Mouse (Mus musculus): ENCODE measurements around the gene Fyn. TPM values are rescaled to one million over a fixed set of nuclear protein-coding genes. Genes with fewer than 3 reads are reported as not detected.

Fyn gene
- polyA plus RNA-seq, 1 experiment from 2014 or later = 20.2 TPM

- H3K4me3 ChIP-seq (replicated peaks; ENCODE audit: low read length) = no peak overlapping the region
- no peak for ATAC-seq (ENCODE audit: insufficient read depth, low FRiP score)
- no peaks in the 10 kb centered on the region; the same call in 1 of the 2 replicates for H3K36me3 ChIP-seq (ENCODE audit: control insufficient read depth, insufficient read depth, low read length)
- no peak overlapping the region for H3K4me2 ChIP-seq (ENCODE audit: low read depth, low read length)
- no peaks in the 10 kb centered on the region for H3K9me3 ChIP-seq (replicated peaks; ENCODE audit: control insufficient read depth, low read length)
- H3K9ac ChIP-seq (ENCODE audit: low read length) = no peak overlapping the region
- WGBS = 69% methylated on average over 12 of the region's 12 CpGs
- 0 out of 2 replicates have a peak overlapping the region, but pooled peaks have one; percentile 3 for H3K27ac ChIP-seq (ENCODE audit: low read length)
- peaks cover 18% of the 10 kb centered on the region; the same call in 1 of the 2 replicates for H3K4me1 ChIP-seq (ENCODE audit: control insufficient read depth, insufficient read depth, low read length)
- H3K27me3 ChIP-seq (ENCODE audit: control insufficient read depth, insufficient read depth, low read length) = no peaks in the 10 kb centered on the region
Measured at GRCm38 (mm10) chr10:39566901-39567300, 198.2 kb downstream of the Fyn start.

- peak overlapping the region; percentile 56; the same call in 1 of the 2 replicates for H3K27ac ChIP-seq (ENCODE audit: low read length)
- ATAC-seq (ENCODE audit: insufficient read depth, low FRiP score) = no peak
Measured at GRCm38 (mm10) chr10:39568991-39569390, 200.3 kb downstream of the Fyn start.

GRCm38 (mm10) chr10:39571011-39571410, 202.4 kb downstream of the Fyn start:
- 25% methylated on average over 7 of the region's 7 CpGs for WGBS
- H3K27ac ChIP-seq (ENCODE audit: low read length) = peak overlapping the region; percentile 7; the same call in 1 of the 2 replicates
- H3K27me3 ChIP-seq (ENCODE audit: control insufficient read depth, insufficient read depth, low read length) = no peaks in the 10 kb centered on the region

More at GRCm38 (mm10) chr10:39568991-39569390, 200.3 kb downstream of the Fyn start:
- no peak overlapping the region for H3K9ac ChIP-seq (ENCODE audit: low read length)
- WGBS = 55% methylated on average over 4 of the region's 4 CpGs
- H3K4me1 ChIP-seq (ENCODE audit: control insufficient read depth, insufficient read depth, low read length) = peaks cover 26% of the 10 kb centered on the region
- H3K27me3 ChIP-seq (ENCODE audit: control insufficient read depth, insufficient read depth, low read length) = no peaks in the 10 kb centered on the region
- no peak overlapping the region for H3K4me3 ChIP-seq (replicated peaks; ENCODE audit: low read length)
- H3K4me2 ChIP-seq (ENCODE audit: low read depth, low read length) = no peak overlapping the region
- H3K9me3 ChIP-seq (replicated peaks; ENCODE audit: control insufficient read depth, low read length) = no peaks in the 10 kb centered on the region
- H3K36me3 ChIP-seq (ENCODE audit: control insufficient read depth, insufficient read depth, low read length) = no peaks in the 10 kb centered on the region; the same call in 1 of the 2 replicates

DNA sequence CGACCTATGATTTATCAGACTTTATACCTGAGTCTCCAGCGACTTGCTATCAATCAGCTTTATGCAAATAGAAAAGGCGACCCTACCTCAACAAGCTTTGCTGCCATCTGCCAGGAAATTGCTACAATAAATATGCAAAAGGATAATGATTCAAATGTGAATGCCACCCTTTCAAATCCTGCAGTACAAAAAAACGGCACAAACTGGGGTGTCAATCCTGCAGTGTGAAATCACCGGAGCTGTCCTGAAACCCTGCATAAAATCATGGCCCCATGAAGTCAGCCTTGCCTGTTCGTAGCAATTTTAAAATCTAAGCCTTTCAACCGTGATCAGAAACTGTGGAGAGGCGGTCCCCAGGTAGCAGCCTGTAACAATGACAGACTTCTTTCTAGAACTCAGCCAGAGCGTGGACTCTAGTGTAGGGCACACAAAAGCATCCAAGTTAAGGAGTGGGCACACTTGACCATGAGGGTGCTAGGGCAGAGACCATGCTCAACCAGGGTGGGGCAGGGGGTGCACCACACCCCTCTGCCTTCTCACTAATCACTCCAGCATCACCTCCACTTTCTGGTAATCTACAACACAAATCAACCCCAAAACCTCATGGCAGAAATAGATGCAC, 203.5 kb downstream of the Fyn start:
- H3K27me3 ChIP-seq (ENCODE audit: control insufficient read depth, insufficient read depth, low read length) = no peaks in the 10 kb centered on the region
- H3K9ac ChIP-seq (ENCODE audit: low read length) = no peak overlapping the region
- no peak overlapping the region for H3K4me2 ChIP-seq (ENCODE audit: low read depth, low read length)
- ATAC-seq (ENCODE audit: insufficient read depth, low FRiP score) = no peak
- WGBS = 59% methylated on average over 9 of the region's 9 CpGs
- no peaks in the 10 kb centered on the region for H3K36me3 ChIP-seq (ENCODE audit: control insufficient read depth, insufficient read depth, low read length)
- peaks cover 26% of the 10 kb centered on the region for H3K4me1 ChIP-seq (ENCODE audit: control insufficient read depth, insufficient read depth, low read length)
- H3K27ac ChIP-seq (ENCODE audit: low read length) = peak overlapping the region; percentile 32; the same call in 1 of the 2 replicates
- H3K9me3 ChIP-seq (replicated peaks; ENCODE audit: control insufficient read depth, low read length) = no peaks in the 10 kb centered on the region
- no peak overlapping the region for H3K4me3 ChIP-seq (replicated peaks; ENCODE audit: low read length)

More at GRCm38 (mm10) chr10:39571011-39571410, 202.4 kb downstream of the Fyn start:
- Histone ChIP-seq H3K4me1 (ENCODE audit: control insufficient read depth, insufficient read depth, low read length) (peaks cover 26% of the 10 kb centered on the region), H3K9me3 (replicated peaks; ENCODE audit: control insufficient read depth, low read length) (no peaks in the 10 kb centered on the region), H3K4me3 (replicated peaks; ENCODE audit: low read length) (no peak overlapping the region), H3K9ac (ENCODE audit: low read length) (no peak overlapping the region), H3K4me2 (ENCODE audit: low read depth, low read length) (no peak overlapping the region), H3K36me3 (ENCODE audit: control insufficient read depth, insufficient read depth, low read length) (no peaks in the 10 kb centered on the region)
- ATAC-seq (ENCODE audit: insufficient read depth, low FRiP score) = no peak

- ATAC-seq (ENCODE audit: insufficient read depth, low FRiP score) = peak; percentile 41; the same call in 1 of the 2 replicates
- peak overlapping the region; percentile 32; the same call in 1 of the 2 replicates for H3K27ac ChIP-seq (ENCODE audit: low read length)
- no peak overlapping the region for H3K4me3 ChIP-seq (replicated peaks; ENCODE audit: low read length)
- peaks cover 26% of the 10 kb centered on the region for H3K4me1 ChIP-seq (ENCODE audit: control insufficient read depth, insufficient read depth, low read length)
- H3K4me2 ChIP-seq (ENCODE audit: low read depth, low read length) = no peak overlapping the region
- WGBS = 28% methylated on average over 6 of the region's 6 CpGs
- H3K27me3 ChIP-seq (ENCODE audit: control insufficient read depth, insufficient read depth, low read length) = no peaks in the 10 kb centered on the region
- no peaks in the 10 kb centered on the region for H3K36me3 ChIP-seq (ENCODE audit: control insufficient read depth, insufficient read depth, low read length)
- H3K9ac ChIP-seq (ENCODE audit: low read length) = no peak overlapping the region
- no peaks in the 10 kb centered on the region for H3K9me3 ChIP-seq (replicated peaks; ENCODE audit: control insufficient read depth, low read length)
Measured at GRCm38 (mm10) chr10:39572672-39573051, 204.0 kb downstream of the Fyn start.

GRCm38 (mm10) chr10:39576466-39576865, 207.8 kb downstream of the Fyn start:
- Histone ChIP-seq H3K9ac (ENCODE audit: low read length) (no peak overlapping the region), H3K27ac (ENCODE audit: low read length) (no peak overlapping the region), H3K4me1 (ENCODE audit: control insufficient read depth, insufficient read depth, low read length) (peaks cover 14% of the 10 kb centered on the region), H3K36me3 (ENCODE audit: control insufficient read depth, insufficient read depth, low read length) (no peaks in the 10 kb centered on the region), H3K4me2 (ENCODE audit: low read depth, low read length) (no peak overlapping the region), H3K4me3 (replicated peaks; ENCODE audit: low read length) (no peak overlapping the region), H3K9me3 (replicated peaks; ENCODE audit: control insufficient read depth, low read length) (no peaks in the 10 kb centered on the region), H3K27me3 (ENCODE audit: control insufficient read depth, insufficient read depth, low read length) (no peaks in the 10 kb centered on the region)
- WGBS = 86% methylated on average over 6 of the region's 6 CpGs
- ATAC-seq (ENCODE audit: insufficient read depth, low FRiP score) = no peak

DNA sequence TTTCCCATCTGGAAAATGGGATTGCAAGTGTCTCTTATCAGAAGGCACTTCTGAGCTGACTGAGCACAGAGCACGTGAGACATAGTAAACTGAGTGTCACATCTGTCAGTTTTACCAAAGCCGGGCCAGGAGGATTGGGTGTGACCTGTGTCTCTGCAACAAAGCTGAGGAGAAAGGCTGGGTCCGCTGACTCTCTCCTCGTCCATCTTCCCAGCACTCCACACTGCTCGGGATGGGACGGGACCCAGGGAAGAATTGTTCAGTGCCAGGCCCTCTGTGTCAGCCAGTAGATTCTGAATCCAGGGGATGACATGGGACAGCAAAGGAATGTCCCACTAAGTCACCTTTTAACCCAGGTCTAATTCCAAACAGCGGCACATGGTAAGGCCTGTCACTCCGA, 211.8 kb downstream of the Fyn start:
- H3K4me3 ChIP-seq (replicated peaks; ENCODE audit: low read length) = no peak overlapping the region
- H3K27ac ChIP-seq (ENCODE audit: low read length) = no peak overlapping the region
- no peak for ATAC-seq (ENCODE audit: insufficient read depth, low FRiP score)
- no peaks in the 10 kb centered on the region for H3K9me3 ChIP-seq (replicated peaks; ENCODE audit: control insufficient read depth, low read length)
- H3K4me2 ChIP-seq (ENCODE audit: low read depth, low read length) = no peak overlapping the region
- 0 out of 2 replicates have a peak, but pooled peaks cover 2% of the 10 kb centered on the region for H3K4me1 ChIP-seq (ENCODE audit: control insufficient read depth, insufficient read depth, low read length)
- 73% methylated on average over 8 of the region's 8 CpGs for WGBS
- H3K9ac ChIP-seq (ENCODE audit: low read length) = no peak overlapping the region
- H3K27me3 ChIP-seq (ENCODE audit: control insufficient read depth, insufficient read depth, low read length) = no peaks in the 10 kb centered on the region
- no peaks in the 10 kb centered on the region for H3K36me3 ChIP-seq (ENCODE audit: control insufficient read depth, insufficient read depth, low read length)

DNA sequence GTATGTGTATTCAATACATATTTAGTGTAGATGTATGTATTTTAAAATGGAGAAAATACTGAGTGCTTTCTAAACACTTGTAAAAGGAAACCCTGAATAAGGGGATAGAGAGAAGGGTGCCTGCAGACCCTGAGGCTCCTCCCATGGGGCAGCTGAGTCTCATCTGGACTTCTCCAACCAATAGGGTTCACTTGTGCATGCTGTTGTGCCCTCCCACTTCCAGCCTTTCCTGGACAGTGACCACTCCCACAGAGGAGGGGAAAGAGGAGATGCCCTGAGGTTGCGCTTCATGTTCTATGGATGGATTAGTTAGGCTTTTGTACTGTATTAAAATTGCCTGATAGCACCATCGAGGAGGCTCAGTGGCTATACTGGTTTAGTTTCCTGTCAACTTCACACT, 213.7 kb downstream of the Fyn start:
- H3K4me2 ChIP-seq (ENCODE audit: low read depth, low read length) = no peak overlapping the region
- 62% methylated on average over 2 of the region's 2 CpGs for WGBS
- no peak for ATAC-seq (ENCODE audit: insufficient read depth, low FRiP score)
- no peak overlapping the region for H3K27ac ChIP-seq (ENCODE audit: low read length)
- H3K36me3 ChIP-seq (ENCODE audit: control insufficient read depth, insufficient read depth, low read length) = no peaks in the 10 kb centered on the region
- H3K27me3 ChIP-seq (ENCODE audit: control insufficient read depth, insufficient read depth, low read length) = no peaks in the 10 kb centered on the region
- H3K9me3 ChIP-seq (replicated peaks; ENCODE audit: control insufficient read depth, low read length) = no peaks in the 10 kb centered on the region
- no peak overlapping the region for H3K9ac ChIP-seq (ENCODE audit: low read length)
- H3K4me3 ChIP-seq (replicated peaks; ENCODE audit: low read length) = no peak overlapping the region
- H3K4me1 ChIP-seq (ENCODE audit: control insufficient read depth, insufficient read depth, low read length) = peaks cover 9% of the 10 kb centered on the region; the same call in 1 of the 2 replicates

GRCm38 (mm10) chr10:39583718-39584117, 215.1 kb downstream of the Fyn start:
- Histone ChIP-seq H3K4me1 (ENCODE audit: control insufficient read depth, insufficient read depth, low read length) (peaks cover 16% of the 10 kb centered on the region; the same call in 1 of the 2 replicates), H3K27ac (ENCODE audit: low read length) (no peak overlapping the region), H3K36me3 (ENCODE audit: control insufficient read depth, insufficient read depth, low read length) (no peaks in the 10 kb centered on the region), H3K4me3 (replicated peaks; ENCODE audit: low read length) (no peak overlapping the region), H3K9me3 (replicated peaks; ENCODE audit: control insufficient read depth, low read length) (no peaks in the 10 kb centered on the region), H3K27me3 (ENCODE audit: control insufficient read depth, insufficient read depth, low read length) (no peaks in the 10 kb centered on the region), H3K4me2 (ENCODE audit: low read depth, low read length) (no peak overlapping the region), H3K9ac (ENCODE audit: low read length) (no peak overlapping the region)
- ATAC-seq (ENCODE audit: insufficient read depth, low FRiP score) = no peak
- WGBS = 82% methylated on average over 12 of the region's 12 CpGs
